Mouse (Mus musculus): ENCODE results near the gene Nphp3. TPM values are rescaled to one million over a fixed set of nuclear protein-coding genes. Genes with fewer than 3 reads are reported as not detected.

The Nphp3 gene
- polyA plus RNA-seq, 1 experiment from 2014 or later, result 4.8 TPM

Other genes with a start within 250 kb of the Nphp3 start
- 66.1 and 69.8 TPM in 2 replicates for gene Tmem108, start 240.7 kb upstream of the Nphp3 start, polyA plus RNA-seq (2015; fragmentation: Nextera tagmentation; extraction: Ambion mirVana)
- not detected in 2 replicates for gene Gm28305, start 38.1 kb downstream of the Nphp3 start, polyA plus RNA-seq (2015; fragmentation: Nextera tagmentation; extraction: Ambion mirVana)
- gene Uba5, start 60.6 kb downstream of the Nphp3 start, polyA plus RNA-seq (2015; fragmentation: Nextera tagmentation; extraction: Ambion mirVana), result 34.8 and 35.6 TPM in 2 replicates
- gene Acad11, start 60.8 kb downstream of the Nphp3 start, polyA plus RNA-seq (2015; fragmentation: Nextera tagmentation; extraction: Ambion mirVana), result 8.3 TPM in 2 replicates
- gene Ackr4, start 124.4 kb downstream of the Nphp3 start, polyA plus RNA-seq (2015; fragmentation: Nextera tagmentation; extraction: Ambion mirVana), result 2.4 and 2.5 TPM in 2 replicates

Measured in heart, embryonic 13.5 days (tissue).